Mouse (Mus musculus): ENCODE results near the gene Il3ra.

The Il3ra gene

DNA sequence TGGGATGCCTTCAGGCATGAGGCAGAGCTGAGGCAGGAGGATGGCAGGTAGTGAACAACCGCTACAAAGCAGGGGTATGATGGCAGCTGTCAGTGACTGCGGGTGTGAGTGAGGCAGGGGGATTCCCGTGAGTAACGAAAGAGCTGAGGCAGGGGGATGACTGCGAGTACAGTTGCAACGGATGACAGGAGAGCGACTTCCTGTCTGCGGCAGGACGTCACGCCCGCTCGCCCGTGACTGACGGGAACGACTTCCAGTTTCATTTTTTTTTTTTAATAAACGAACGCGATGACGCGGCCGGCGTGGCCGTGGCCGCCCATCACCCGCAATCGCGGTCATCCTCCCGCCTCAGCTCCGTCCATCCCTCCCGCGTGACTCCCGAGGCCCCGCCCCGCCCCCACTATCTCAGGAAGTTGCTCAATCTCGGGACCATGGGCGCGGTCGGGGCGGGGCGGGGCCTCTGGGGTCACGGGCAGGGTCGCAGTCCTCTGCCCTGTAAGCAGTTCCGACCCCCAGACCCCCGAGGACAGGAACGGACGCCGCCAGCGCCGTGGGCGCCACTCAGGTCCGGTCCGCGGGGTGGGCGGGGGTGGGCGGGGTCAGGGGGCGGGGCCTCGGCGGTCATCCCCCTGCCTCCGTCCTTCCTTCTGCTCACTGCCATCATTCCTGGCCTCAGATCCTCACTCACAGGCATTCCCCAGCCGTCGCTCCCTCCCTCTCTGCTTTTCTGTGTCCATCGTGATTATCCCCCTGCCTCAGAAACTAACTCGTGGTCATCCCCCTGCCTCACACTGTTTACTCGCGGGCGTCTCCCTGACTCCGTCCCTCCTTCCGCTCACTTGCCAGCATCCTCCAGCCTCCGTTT lies at the start of gene Il3ra:
Il3ra (plus strand) TSS at position 328 of the 865 bp plus-strand sequence.
- in situ Hi-C loops (cut with MboI; ENCODE audit: unreplicated experiment in 2 of 2), result loop anchor here in 1 of 2 experiments (10.0 to 25.0 kb wide), 2 partner anchors 221 to 1866 kb away; partner anchors contain the start of gene Psmd6

DNA sequence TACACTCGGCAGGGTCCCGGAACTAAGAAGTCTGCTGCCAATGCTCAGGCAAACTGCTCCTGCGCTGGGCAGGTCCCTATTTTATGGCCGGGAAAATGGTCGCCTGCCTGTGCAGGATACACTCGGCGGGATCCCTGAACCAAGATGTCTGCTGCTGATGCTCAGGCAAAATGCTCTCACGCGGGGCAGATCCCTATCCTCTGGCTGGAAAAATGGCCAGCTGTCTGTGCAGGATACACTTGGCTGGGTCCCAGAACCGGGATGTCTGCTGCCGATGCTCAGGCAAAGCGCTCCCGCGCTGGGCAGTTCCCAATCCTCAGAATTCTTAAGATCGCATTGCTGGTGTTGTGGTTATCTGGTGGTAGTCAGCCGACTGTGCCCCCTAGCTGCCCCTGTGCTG lies 37.1 kb upstream of the Il3ra start:
- in situ Hi-C loops (cut with MboI; ENCODE audit: unreplicated experiment in 2 of 2), result no loop called here

DNA sequence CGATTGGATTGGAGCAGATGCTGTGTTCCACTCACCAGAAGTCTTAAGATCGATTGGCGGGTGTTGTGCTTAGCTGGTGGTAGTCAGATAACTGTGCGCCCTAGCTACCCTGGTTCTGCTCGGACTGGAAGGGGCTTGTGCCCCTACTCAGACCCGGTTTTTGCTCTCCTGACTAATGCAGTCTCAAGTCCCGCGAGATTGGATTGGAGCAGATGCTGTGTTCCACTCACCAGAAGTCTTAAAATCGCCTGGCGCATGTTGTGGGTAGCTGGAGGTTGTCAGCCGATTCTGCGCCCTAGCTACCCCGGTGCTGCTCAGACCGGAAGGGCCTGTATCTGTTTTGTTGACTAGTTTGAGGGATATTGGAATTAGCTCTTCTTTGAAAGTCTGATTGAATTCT lies 36.7 kb upstream of the Il3ra start:
- in situ Hi-C loops (cut with MboI; ENCODE audit: unreplicated experiment in 2 of 2), result no loop called here

DNA sequence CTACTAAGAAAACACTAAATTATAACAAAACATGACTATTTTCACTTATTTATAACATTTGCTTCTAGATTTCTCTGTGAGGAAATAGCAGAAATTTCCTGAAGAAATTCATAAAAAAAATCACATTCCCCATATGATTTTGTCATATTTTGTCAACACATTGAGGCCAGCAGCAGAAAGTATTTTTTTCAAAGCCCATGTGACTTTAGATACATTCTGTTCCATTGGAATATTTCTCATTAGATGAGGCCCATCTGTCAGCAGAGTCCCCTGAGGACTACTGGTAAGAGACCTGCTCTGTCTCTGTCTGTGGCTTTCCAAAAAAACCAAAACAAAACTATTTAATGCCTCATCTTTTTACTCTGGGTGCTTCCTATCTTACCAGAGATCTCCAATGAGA lies 23.5 kb upstream of the Il3ra start, which contains the start of gene Olfr31:
Olfr31 (plus strand) TSS at position 301 of the 400 bp plus-strand sequence.
- in situ Hi-C loops (cut with MboI; ENCODE audit: unreplicated experiment in 2 of 2), result no loop called here

DNA sequence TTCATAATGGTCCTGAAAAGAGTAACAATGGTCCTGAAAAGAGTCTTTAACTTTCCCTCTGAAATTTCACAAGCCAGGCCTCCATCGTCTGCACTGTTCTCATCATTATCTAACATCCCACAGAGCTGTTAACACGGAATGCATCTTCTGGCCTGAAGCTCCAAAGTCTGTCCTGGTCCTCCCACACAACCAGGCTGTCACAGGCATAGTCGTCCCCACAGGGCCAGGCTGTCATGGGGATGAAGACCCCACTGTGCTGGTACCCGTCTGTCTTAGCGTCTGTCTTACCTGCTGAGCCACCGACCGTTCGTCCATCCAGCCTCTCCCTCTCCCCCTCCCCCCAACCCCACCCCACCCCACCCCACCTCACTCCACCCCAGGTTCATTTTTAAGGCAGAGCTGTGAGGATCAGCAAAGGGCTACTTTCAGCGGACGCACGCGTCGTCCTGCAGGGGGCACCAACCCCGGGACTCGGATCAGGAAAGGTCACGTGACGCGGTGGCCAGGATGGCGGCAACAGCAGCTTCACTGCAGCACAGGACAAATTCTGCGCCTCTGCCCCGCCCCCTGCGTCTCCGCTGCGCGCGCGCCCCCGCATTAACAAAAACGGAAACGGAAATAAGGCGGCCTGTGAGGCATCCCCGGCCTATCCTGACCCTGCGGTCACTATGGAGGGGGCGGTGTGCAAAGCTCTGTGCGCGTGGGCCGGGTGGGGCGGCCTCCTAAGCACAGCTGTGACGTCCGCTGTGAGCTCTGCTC lies 783 bp upstream of the Il3ra start:
- in situ Hi-C loops (cut with MboI; ENCODE audit: unreplicated experiment in 2 of 2), result loop anchor here in 1 of 2 experiments (10.0 to 25.0 kb wide), 2 partner anchors 220 to 1867 kb away; partner anchors contain the start of gene Psmd6

DNA sequence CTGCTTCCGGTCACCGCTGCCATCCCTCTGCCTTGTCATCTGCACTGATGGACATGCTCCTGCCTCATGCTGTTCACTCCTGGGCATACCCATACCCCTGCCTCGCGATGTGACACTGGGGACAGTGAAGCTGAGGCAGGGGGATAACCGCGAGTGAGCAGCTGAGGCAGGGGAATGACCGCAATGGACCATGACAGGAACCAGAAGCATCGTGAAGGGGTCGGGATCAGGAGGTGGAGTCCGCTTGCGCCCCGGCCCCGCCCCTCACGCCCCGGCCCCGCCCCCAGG lies 682 bp downstream of the Il3ra start:
- in situ Hi-C loops (cut with MboI; ENCODE audit: unreplicated experiment in 2 of 2), result loop anchor here in 1 of 2 experiments (10.0 to 25.0 kb wide), 2 partner anchors 222 to 1866 kb away; partner anchors contain the start of gene Psmd6

DNA sequence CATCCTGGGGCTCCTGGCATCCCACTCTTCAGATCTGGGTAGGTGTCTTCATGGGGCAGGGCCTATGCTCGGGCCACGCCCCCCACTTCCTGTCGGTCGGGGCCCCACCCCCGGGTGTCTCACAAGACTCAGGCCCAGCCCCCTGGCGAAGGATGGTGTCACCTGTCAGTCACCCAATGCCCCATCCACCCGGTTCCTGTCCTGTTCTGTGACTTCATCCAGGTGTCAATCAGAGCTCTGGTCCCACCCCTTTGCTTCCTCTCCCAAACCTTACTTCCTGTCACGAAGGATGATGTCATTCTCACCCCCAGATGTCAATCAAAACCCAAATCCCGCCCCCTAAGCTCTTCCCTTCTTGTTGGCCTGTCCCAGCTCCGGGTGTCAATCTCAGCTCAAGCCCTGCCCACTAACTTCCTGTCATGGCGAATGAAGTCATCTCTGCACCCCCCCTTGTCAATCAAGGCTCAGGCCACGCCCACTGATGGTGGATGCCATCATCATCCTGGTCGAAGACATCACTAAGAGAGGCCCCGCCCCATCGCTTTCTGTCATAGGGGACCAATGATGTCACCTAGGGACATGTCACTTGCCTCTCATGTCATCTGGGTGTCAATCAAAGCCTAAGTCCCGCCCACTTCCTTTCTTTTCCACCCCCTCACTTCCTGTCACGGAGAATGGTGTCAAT lies 1.2 kb downstream of the Il3ra start:
- in situ Hi-C loops (cut with MboI; ENCODE audit: unreplicated experiment in 2 of 2), result loop anchor here in 1 of 2 experiments (10.0 to 25.0 kb wide), 2 partner anchors 222 to 1865 kb away; partner anchors contain the start of gene Psmd6

DNA sequence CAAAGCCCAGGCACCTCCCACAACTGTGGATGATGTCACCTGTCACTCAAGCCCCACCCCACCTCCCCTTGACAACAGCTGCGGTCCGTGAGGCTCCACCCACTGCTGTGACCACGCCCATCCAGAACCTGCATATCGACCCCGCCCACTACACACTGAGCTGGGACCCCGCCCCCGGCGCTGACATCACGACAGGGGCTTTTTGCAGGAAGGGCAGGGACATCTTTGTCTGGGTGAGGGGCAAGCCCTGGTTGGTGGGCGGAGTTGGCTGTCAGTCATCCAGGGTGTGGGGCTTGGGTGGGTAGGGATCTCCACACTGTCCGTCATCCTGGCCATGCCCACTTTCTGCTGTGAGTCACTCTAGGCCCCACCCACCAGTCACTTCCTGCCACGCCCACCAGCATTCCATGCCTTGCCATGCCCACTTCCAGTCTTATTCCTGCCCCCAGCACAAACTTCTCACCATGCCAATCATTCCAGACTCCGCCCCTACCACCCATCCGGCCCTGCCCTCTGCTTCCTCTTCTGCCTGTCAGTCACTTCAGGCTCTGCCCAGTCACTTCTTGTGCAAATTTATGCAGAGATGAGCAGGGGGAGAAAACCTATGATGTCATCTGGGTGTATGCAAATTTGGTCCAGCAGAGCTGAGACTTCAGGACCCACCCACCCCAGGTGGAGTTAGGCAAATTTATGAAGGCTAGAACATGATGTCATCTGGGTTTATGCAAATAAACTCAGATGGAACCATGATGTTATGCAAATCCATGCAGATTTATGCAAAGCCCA lies 2.0 kb downstream of the Il3ra start:
- in situ Hi-C loops (cut with MboI; ENCODE audit: unreplicated experiment in 2 of 2), result loop anchor here in 1 of 2 experiments (10.0 to 25.0 kb wide), 2 partner anchors 223 to 1864 kb away; partner anchors contain the start of gene Psmd6

DNA sequence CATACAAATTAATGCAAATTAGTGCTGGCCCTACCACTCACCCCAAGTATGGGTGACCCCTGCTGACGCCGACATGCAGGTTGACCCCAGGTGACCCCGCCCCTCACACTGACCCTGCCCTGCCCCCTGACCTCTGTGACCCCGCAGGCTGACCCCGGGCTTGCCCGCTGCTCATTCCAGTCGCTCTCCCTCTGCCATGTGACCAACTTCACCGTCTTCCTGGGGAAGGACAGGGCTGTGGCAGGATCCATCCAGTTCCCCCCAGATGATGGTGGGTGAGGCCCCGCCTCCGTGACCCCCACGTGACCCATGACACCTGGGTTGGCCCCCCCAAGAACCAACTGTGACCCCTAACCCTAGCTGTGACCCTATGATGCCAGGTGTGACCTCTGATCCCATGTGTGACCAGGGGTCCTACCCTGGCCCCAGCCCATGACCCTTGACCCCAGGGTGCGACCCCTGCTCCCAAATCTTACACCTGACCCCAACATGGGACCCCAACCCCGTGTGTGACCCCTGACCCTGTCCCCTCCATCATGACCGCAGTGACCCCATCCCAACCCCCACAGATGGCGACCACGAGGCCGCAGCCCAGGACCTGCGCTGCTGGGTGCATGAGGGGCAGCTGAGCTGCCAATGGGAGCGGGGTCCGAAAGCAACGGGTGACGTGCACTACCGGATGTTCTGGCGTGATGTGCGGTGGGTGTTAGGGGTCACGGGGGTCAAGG lies 2.8 kb downstream of the Il3ra start:
- in situ Hi-C loops (cut with MboI; ENCODE audit: unreplicated experiment in 2 of 2), result loop anchor here in 1 of 2 experiments (10.0 to 25.0 kb wide), 2 partner anchors 224 to 1863 kb away; partner anchors contain the start of gene Psmd6

DNA sequence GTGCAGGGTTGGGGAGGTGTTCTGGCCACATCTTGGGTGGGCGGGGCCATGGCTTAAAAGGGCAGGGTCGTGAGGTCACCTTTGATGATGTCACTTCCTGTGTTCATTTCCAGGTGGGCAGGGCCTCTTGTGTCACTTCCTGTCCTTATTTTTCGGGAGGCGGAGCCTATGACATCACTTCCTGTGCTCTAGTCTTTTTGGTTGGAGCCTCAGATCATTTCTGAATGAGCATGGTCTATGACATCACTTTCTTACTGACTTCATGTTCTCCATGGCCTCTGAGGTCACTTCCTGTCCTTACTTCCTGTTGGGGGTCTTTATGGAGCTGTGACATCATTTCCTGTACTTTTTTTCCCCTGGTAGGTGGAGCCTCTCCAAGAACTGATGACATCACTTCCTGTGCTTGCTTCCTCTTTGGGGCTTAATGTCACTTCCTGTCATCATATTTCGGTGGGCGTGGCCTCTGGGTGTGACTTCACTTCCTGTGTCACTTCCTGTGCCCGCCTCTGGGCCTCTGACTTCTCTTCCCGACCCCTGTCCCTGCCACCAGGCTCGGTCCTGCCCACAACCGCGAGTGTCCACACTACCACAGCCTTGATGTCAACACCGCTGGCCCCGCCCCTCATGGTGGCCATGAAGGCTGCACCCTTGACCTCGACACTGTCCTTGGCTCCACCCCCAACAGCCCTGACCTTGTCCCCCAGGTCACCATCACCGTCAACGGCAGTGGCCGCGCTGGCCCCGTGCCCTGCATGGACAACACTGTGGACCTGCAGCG lies 3.6 kb downstream of the Il3ra start:
- in situ Hi-C loops (cut with MboI; ENCODE audit: unreplicated experiment in 2 of 2), result loop anchor here (10.0 to 25.0 kb wide), 2 partner anchors 225 to 1863 kb away; partner anchors contain the start of gene Psmd6 (in 1 of the 2)

DNA sequence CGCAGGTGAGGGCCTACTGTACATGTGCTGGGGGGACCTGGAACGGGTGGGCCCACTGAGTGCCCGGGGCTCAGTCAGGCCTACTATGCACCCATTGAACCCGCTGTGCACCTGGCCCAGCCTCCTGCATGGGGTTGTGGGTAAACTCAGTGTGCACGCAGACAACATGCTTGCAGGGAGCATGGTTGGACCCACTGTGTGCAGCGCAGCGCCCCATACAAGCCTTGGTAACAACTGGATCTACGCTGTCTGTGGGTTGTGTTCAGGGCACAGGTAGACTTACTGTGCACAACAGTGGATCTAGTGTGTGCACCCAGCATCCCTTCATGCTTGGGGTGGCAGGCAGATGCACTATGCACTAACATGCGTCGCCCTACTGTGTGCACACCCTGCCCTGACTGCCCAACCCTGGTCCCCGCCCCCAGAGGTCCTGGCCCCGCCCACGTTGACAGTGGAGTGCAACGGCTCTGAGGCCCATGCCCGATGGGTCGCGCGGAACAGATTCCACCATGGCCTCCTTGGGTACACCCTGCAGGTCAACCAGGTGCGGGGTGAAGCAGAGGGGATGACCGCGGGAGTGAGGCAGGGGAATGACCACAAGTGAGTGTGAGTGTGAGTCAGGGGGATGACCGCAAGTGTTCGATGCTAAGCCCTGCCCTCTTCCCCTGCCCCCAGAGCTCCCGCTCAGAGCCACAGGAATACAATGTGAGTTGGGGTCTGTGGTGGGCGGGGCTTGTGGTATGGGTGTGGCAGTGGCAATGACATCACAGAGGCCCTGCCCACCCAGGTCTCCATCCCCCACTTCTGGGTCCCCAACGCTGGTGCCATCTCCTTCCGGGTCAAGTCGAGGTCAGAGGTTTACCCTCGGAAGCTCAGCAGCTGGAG lies 4.4 kb downstream of the Il3ra start:
- in situ Hi-C loops (cut with MboI; ENCODE audit: unreplicated experiment in 2 of 2), result loop anchor here in 1 of 2 experiments (25.0 kb wide), 1 partner anchor 1862 kb away; no protein-coding TSS in a partner anchor

DNA sequence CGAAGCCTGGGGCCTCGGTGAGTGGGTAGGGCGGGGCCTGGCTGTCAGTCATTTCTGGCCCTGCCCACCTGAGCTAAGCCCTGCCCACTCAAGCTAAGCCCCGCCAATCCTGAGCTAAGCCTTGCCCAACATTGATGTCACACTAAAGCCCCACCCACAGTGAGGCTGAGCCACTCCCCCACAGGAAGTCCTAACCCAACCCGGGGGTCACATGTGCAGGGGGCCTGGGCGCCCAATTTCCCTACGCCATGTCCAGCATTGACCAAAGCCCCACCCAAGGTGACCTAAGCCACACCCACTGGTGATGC lies 5.0 kb downstream of the Il3ra start:
- in situ Hi-C loops (cut with MboI; ENCODE audit: unreplicated experiment in 2 of 2), result loop anchor here in 1 of 2 experiments (25.0 kb wide), 1 partner anchor 1861 kb away; no protein-coding TSS in a partner anchor

DNA sequence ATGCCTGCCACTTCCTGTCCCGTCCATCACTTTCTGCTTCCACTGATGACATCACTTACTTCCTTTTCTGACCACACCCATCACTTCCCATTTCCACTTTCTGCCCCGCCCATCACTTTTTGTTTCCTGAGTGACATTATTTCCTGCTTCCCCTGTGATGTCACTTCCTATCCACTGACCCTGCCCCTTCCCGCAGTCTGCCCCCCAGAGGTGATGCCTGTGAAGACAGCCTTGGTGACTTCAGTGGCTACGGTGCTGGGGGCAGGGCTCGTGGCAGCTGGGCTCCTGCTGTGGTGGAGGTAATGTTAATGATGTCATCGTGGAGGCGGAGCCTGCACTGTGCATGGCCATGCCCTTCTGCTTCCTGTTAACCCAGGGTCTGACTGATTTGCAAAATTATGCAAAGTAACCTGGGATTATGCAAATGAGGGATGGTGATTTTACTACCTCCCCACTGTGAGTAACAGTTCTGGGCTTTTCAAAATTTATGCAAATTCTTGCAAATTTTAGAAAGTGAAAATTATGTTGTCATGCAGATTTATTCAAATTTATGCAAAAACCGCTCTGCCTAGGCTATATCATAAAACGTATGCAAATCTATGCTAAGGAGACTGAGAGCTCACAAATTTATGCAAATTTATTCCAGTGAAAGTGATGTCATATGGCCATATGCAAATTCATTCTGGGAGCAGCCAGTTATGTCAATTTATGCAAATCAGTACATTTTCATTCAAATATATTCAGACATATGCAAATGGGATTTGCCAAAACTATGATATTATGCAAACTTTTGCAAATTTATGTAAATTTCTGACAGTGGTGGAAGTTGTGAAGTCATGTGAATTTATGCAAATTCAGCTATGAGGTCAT lies 5.9 kb downstream of the Il3ra start:
- in situ Hi-C loops (cut with MboI; ENCODE audit: unreplicated experiment in 2 of 2), result loop anchor here in 1 of 2 experiments (25.0 kb wide), 1 partner anchor 1860 kb away; no protein-coding TSS in a partner anchor

DNA sequence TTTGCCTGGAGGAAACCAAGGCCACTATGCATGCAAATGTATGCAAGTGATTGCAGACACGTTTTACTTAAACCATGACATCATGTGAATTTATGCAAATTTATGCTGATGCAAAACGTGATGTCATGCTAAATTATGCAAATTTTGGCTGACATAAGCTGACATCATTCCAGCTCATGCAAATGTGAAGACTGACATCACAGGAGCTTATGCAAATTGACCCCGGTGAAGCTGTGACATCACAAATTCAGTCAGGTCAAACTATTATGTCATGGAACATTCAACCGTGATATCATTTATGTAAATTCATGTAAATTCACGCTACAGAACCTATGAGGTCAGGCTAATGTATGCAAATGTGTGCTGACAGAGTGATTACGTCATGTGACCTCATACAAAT lies 6.5 kb downstream of the Il3ra start:
- in situ Hi-C loops (cut with MboI; ENCODE audit: unreplicated experiment in 2 of 2), result loop anchor here in 1 of 2 experiments (25.0 kb wide), 1 partner anchor 1860 kb away; no protein-coding TSS in a partner anchor

DNA sequence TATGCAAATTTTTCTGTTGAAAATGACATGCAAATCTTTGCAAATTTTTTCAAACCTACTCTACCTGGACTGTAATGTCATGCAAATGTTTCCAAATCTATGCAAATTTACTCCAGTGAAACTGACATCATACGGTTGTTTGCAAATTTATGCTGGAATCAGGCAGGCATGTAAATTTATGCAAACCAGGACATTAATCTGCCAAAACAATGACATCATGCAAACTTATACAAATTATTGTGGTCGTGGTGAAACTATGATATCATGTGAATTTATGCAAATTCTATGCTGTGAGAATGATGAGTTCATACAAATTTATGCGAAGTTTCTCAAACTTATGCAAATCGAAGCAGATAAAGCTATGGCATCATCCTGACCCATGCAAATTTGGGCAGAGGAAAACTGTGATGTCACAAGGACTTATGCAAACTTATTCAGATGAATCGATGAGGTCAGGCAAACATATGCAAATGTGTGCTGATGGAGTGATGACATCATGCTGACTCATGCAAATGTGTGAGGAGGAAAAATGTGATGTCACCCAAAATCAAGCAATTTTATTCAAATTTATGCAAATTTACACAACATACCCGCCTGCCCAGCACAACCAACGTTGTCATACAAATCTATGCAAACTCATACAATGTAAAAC lies 7.1 kb downstream of the Il3ra start:
- in situ Hi-C loops (cut with MboI; ENCODE audit: unreplicated experiment in 2 of 2), result loop anchor here in 1 of 2 experiments (25.0 kb wide), 1 partner anchor 1859 kb away; no protein-coding TSS in a partner anchor

Data from v-Abl transformed pro-B cells (cell line).